Mouse (Mus musculus): ENCODE data around the gene Rsph9.

DNA sequence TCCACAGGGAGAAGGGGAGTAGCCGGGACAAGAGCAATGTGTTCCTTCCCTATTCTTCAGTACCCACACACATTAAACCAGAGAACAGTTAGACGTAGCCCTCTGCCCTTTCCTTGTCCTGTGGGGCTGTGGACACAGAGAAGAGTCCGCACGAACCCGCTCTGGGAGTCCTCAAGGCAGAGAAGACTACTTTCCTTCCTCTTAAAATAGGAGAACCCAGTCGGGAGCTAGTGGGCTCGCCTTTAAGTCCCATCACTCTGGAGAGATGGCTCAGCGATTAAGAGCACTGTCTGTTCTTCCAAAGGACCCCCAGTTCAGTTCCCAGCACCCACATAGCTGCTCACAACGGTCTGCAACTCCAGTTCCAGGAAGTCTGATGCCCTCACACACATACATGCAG lies 17.7 kb upstream of the Rsph9 start:
- TF ChIP-seq EP300 (IDR thresholded peaks at IDR 0.05; ENCODE audit: insufficient read depth, low read depth, low read length): no peak
- TF ChIP-seq CTCF (IDR thresholded peaks at IDR 0.05): no peak

Data from heart, adult 2 months (tissue).